Mouse (Mus musculus): ENCODE results near the gene Nrros.

Gene Nrros

GRCm38 (mm10) chr16:32163392-32163791, 2.0 kb downstream of the Nrros start:
- DNase-seq (ENCODE audit: low read depth, low spot score): no peak

- DNase-seq (ENCODE audit: low read depth, low spot score): no peak
Measured at GRCm38 (mm10) chr16:32160742-32161323, 4.6 kb downstream of the Nrros start.

GRCm38 (mm10) chr16:32158966-32159365, 6.4 kb downstream of the Nrros start:
- DNase-seq (ENCODE audit: low read depth, low spot score): no peak

GRCm38 (mm10) chr16:32157369-32157768, 8.0 kb downstream of the Nrros start:
- DNase-seq (ENCODE audit: low read depth, low spot score): no peak

DNA sequence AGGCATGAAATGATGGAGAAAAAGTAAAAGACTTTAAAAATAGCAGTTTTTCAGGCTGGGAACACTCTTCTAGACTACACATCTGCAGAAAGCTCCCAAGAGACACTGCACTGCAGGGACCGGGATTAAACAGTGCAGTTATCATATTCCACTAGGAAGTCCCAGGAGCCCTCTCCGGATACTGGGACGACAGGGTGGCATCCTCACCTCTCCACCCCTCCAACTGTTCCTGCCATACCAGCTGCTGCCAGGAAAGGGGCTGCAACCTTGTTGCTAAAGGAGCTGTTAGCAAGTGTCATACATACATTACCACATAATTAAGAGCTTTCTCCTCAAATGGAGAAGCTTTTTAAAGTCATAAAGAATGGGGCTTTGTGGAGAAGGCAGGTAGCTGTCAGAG, 8.7 kb downstream of the Nrros start:
- no peak for DNase-seq (ENCODE audit: low read depth, low spot score)

- DNase-seq (ENCODE audit: low read depth, low spot score): no peak
Measured at GRCm38 (mm10) chr16:32154437-32154836, 11.0 kb downstream of the Nrros start.

DNA sequence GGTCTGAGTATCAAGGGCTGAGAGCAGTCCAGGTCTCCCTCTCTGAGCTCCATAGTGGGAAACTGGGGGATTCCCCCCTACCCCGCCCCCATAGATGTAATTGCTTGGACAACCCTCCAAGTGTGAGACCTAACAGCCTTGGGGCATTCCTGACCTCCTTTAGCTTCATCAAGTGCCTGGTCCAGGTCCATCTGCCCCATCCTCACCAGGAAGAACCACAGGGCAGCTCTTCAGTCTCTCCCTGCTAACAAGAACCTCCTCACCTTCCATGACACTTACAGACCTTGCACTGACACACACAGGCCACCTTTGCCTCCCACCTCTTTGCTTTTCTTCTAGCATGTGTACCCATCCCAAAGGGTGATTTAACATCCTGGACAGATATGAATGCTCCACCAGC, 11.4 kb downstream of the Nrros start:
- DNase-seq (ENCODE audit: low read depth, low spot score): no peak

DNA sequence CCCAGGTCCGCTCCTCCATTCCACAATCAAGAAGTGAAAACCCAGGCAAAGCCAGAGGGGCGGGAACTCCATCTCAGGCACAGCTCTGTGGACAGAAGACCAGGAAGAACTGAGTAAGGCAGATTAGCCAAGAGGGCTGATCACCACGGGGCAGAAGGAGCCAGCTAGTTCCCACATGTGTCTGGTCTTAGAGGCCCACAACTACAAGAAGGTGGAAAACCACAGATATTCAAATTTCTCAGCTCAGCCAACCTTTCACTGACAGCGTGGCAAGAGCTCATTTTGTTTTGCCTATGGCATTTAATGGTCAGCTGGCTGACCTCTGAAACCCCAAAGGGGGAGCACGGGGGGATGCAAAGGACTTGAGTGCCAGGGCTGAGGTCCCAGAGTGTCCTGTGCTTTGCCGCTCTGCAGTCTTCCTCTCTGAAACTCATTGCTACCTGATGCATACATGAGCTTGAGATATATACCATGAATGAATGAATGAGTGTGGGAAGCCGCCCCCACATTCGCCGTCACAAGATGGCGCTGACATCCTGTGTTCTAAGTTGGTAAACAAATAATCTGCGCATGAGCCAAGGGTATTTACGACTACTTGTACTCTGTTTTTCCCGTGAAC, 17.7 kb downstream of the Nrros start:
- DNase-seq (ENCODE audit: low read depth, low spot score): no peak

GRCm38 (mm10) chr16:32144592-32144991, 20.8 kb downstream of the Nrros start:
- no peak for DNase-seq (ENCODE audit: low read depth, low spot score)

- DNase-seq (ENCODE audit: low read depth, low spot score): no peak
Measured at GRCm38 (mm10) chr16:32143766-32144165, 21.6 kb downstream of the Nrros start.

- no peak for DNase-seq (ENCODE audit: low read depth, low spot score)
Measured at GRCm38 (mm10) chr16:32138954-32139353, 26.4 kb downstream of the Nrros start.

- no peak for DNase-seq (ENCODE audit: low read depth, low spot score)
Measured at GRCm38 (mm10) chr16:32135842-32136357, 29.5 kb downstream of the Nrros start.

GRCm38 (mm10) chr16:32133148-32133547, 32.2 kb downstream of the Nrros start:
- no peak for DNase-seq (ENCODE audit: low read depth, low spot score)

DNA sequence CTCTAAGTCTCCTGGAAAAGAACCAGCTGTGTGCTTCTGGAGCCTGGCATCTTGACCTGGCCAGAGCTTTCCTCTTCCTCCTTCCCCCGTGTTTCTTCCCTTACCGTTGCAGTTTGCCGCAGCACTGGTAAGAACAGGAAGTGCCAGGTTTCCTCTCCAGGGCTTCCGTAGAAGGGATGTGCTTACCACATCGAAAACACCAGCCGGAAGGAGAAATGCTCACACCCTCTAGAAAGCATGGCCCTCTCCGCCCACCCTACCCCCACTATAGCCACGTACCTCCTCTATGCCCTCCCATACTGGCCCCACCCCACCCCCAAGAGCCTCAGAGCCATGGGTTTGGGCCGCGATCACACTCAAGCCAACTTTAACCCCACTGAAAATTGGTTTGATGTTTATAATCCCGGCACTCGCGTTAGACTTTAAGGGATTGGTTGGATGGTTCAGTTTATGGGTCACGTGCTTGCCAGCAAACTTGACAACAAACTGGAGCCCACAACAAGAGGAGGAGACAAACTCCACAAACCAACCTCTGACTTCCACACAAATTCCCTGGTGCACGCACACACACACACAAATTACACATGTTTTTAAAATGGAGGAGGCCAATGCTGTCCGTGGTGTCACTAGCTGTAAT, 35.1 kb downstream of the Nrros start:
- DNase-seq (ENCODE audit: low read depth, low spot score): no peak

DNA sequence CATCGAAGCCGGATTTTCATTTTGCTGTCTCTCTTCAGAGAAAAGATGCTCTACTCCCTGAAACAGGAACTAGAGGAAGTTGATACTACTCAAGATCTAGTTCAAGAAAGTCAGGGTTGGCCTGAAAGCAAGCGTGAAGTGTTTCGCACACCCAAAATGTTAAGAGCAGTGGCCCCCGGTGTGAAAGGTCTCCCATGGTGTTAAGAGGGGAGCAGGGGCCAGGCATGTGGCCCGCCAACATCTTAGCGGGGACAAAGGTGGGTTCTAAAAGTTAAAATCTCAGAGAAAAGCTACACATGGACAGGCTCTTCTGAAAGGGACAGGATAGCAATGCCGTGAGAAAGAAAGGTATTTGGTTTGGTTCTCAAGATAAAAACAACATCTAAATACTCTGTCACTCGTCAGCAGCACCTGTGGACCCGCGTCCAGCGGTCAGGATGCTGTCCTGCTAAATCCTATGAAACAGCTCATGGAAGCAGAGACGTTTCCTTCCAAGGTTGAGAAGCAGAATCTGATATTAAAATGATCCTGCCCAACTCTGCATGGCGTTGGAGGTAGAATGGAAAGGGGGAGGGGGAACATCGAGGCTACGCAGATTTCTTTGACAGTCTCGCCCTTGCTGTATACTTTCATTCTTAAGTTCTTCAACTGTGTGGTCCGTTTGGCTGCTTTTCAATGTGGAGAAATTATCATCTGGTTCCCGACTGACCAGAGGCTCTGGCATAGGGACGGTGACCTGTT, 35.8 kb downstream of the Nrros start:
- no peak for DNase-seq (ENCODE audit: low read depth, low spot score)

DNA sequence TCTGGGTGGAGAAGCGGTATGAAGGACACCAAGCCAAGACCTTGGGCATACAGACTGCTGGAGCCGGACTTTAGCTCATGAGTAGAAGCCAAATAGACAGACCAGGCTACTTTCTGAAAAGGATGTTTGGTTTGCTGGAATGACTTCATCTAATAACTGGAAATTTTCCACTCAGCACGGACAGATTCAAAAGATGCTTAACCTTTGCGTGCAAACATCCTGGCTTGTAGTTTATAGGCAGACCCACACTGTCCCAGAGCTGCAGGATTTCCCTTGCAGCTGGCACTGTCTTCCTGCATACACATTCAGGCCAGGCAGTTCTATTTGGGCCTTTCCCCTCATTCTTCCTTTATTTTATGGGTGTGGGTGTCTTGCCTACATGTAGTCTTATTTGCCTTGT, 38.3 kb downstream of the Nrros start:
- no peak for DNase-seq (ENCODE audit: low read depth, low spot score)

DNA sequence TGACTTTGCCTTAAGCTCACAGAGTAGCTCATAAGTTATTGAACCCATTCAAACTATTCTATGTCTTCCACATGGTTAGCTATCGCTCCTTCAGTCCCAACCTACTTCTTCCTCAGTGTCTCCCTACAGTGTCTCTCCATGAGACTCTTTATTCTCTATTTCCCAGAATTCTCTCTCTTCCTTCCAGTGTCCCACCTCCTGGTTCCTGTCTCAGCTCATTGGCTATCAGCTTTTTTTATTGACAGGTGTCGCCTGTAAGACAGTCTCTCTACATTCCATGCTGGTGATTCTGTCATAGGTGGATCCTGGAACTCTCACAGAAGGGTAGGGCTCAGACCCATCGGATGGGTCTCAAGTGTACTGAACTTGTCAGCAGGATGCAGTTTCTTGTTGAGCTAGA, 40.0 kb downstream of the Nrros start:
- DNase-seq (ENCODE audit: low read depth, low spot score): no peak

DNA sequence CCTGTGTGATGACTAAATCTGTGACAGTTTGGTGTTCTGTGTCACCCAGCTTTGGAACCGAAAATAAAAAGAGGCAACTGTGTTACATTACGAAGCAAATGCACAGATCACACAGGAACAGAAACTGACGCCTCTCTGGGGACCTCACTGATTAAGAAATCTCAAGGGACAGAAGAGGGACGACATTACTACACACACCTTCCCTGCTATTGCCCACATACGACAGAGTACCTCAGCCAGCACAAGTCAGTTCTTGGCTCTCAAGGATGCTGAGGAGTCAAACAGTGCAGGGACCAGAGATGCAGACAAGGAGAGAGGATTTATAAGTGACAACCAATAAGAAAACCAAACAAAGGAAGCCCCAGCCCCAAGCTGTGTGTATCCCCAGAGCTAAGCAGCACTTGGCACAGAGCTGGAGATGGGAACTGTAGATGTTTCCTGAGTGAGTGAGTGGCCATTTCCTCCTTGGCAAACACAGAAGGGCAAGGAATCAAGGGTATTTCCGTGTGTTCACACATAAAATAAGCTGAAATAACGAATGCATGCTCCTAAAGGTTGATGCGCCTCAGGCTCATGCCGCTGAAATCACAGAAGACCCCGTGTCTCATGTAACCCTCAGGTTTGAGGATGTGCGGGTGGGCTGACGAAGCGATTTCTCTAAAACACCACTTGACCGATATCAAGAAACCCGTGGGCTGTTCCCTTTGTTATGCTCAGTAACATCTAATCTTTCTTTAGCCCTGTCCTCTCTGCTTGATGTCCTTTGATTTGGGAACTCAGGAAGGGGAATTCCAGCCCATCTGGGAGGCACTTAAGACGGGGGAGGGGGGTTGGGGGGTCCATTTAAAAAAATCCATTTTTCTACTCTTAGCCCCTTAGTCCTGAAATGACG, 40.7 kb downstream of the Nrros start:
- DNase-seq (ENCODE audit: low read depth, low spot score): no peak

- DNase-seq (ENCODE audit: low read depth, low spot score): no peak
Measured at GRCm38 (mm10) chr16:32124020-32124419, 41.4 kb downstream of the Nrros start.

DNA sequence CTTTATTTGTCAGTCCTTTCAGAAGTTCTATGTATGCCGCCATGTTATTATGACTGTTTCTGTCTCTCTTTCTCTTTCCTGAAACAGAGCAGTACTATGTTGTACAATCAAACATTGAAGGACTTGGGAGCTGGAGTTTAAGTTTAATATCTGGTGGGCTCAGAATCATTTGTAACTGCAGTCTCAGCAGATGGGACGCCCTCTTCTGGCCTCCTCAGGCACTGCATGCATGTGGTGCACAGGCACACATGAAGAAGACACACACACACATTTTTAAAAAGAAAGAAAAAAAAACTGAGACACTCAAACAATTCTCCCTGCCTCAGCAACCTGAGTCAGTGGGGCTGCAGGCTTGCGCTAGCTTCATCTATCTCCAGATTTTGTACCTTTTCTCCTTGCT, 44.9 kb downstream of the Nrros start:
- DNase-seq (ENCODE audit: low read depth, low spot score): no peak

GRCm38 (mm10) chr16:32116186-32116585, 49.2 kb downstream of the Nrros start:
- DNase-seq (ENCODE audit: low read depth, low spot score): no peak

Data from mesoderm, embryonic 11.5 days (tissue).